Mouse (Mus musculus) embryonic fibroblast, embryonic 13.5 days (primary cell): Measurements from ENCODE around the gene Pnrc2. TPM values are rescaled to one million over a fixed set of nuclear protein-coding genes. Genes with fewer than 3 reads are reported as not detected.

Source experiments
- H3K27ac ChIP-seq: 2 replicates; pipeline ENCODE4 v1.5.1; 2012; ENCODE audit warnings: low read length, control low read depth, inconsistent platforms; ENCODE audit not compliant: insufficient read depth
- H3K4me1 ChIP-seq: 2 replicates; pipeline ENCODE4 v1.6.1; 2011; ENCODE audit warnings: low read length; ENCODE audit not compliant: control insufficient read depth, insufficient read depth
- H3K4me3 ChIP-seq: 2 replicates; pipeline ENCODE4 v1.5.1; 2011; ENCODE audit warnings: mild to moderate bottlenecking, control low read depth, low read length; ENCODE audit not compliant: insufficient read depth
- CTCF ChIP-seq: IDR thresholded peaks from 2 replicates; pipeline ENCODE4 v1.5.1; 2011; ENCODE audit warnings: mild to moderate bottlenecking, control low read depth, low read length, moderate library complexity, borderline replicate concordance; ENCODE audit not compliant: insufficient read depth
- POLR2A ChIP-seq: IDR thresholded peaks from 2 replicates; pipeline ENCODE4 v1.6.1; 2011; ENCODE audit warnings: low read depth, mild to moderate bottlenecking, control low read depth, low read length, moderate library complexity
- polyA plus RNA-seq: library from polyadenylated mRNA; stranded (reverse); fragments of >200 nt; gene quantifications from 2 replicates; pipeline ENCODE4 v1.2.4, GENCODE M21; 2011; ENCODE audit warnings: low read depth; ENCODE audit not compliant: missing spikeins, insufficient read length

The Pnrc2 gene
- polyA plus RNA-seq, 1 experiment, result 164 TPM

DNA sequence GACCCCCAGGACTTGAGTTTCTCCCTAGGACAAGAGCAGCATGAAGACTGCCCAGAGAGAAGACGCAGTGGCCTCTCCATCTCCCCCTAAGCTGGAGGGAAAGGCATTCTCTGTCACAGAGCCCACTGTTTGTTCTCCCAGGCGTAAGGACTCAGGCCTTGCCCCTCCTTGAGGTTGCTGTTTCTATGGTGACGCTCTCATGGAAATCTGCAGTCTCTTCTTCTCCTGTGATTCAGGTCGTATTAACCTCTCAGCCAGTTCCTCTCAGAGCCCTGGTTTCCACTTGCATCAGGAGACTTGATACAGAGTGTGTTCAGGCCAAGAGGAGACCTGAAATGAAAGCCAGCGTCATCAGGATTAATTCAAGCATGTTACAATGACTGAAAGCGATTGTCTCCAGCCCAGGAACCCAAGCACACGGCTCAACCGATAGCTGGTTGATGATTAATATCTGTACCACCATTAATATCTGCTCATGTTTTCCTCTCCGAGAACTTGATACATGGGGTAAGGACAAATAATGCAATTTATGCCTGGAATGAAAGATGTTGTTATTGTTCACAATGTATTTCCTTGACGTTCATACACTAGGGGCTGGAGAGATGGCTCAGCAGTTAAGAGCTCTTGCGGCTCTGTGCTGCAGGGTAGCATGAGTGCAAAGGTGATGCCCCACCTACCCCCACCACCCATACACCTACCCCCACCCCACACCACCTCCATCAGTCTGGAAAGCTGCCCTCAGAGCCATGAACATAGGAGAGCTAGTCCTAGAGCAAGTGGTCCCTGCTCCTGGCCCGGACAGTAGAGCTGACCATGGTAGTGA, 40.1 kb downstream of the Pnrc2 start:
- no peak for TF ChIP-seq CTCF
- no peak for TF ChIP-seq POLR2A
- no peak overlapping the region for H3K4me3 ChIP-seq
- H3K27ac ChIP-seq, result no peak overlapping the region
- H3K4me1 ChIP-seq, result peaks cover 7% of the 10 kb centered on the region

DNA sequence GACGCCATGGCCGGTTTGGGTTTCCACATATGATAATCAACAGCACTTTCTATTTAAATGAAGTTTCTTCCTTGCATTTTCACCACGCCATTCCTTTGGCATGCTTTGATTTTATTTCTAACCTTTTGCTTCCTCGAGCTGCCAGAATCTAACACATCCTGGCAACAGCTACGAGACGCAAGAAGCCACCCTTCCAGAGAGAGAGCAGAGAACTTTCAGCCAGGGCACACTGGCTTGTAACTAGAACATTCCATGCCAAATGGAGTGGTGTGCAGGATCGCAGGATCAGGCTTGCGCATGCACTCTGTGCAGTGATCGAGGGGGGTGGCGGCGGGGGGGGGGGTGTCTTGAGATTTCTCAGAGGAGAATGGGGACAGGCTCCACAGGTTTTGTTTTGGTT, 41.6 kb downstream of the Pnrc2 start:
- no peak overlapping the region for H3K4me3 ChIP-seq
- H3K4me1 ChIP-seq, result peaks cover 7% of the 10 kb centered on the region
- TF ChIP-seq CTCF (no peak), POLR2A (no peak)
- H3K27ac ChIP-seq, result no peak overlapping the region

- TF ChIP-seq POLR2A (0 out of 2 replicates have a peak, but pooled peaks have one; percentile 39), CTCF (no peak)
- H3K4me3 ChIP-seq, result no peak overlapping the region
Observed at GRCm38 (mm10) chr4:135828491-135828890, 45.2 kb downstream of the Pnrc2 start.

DNA sequence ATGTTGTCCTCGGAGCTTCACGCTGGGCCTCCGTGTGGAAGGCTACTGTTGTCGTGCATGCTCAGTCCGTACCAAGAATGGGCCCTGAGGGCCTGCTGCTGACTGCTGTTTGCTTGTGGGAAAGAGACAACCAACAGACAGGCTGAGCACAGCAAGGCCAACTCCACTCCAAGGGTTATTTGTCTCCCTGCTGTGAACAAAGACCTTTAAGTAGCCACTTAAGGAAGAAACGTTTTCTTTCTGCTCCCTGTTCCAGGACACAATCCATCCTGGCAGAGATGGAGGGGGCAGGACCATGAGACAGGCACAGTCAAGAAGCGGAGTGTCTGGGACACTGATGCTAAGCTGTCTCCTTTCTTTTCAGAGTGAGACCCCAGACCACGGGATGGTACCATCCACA, 49.4 kb downstream of the Pnrc2 start:
- TF ChIP-seq CTCF, result no peak
- no peak for TF ChIP-seq POLR2A
- Histone ChIP-seq H3K4me3 (no peak overlapping the region), H3K4me1 (peaks cover 7% of the 10 kb centered on the region), H3K27ac (no peak overlapping the region)

More at GRCm38 (mm10) chr4:135828491-135828890, 45.2 kb downstream of the Pnrc2 start:
- Histone ChIP-seq H3K27ac (peak overlapping the region; percentile 76), H3K4me1 (peaks cover 7% of the 10 kb centered on the region)

- no peaks in the 10 kb centered on the region for H3K4me1 ChIP-seq
- TF ChIP-seq POLR2A (no peak), CTCF (peak; percentile 15; the same call in 1 of the 2 replicates)
- H3K4me3 ChIP-seq, result no peak overlapping the region
- no peak overlapping the region for H3K27ac ChIP-seq
Observed at GRCm38 (mm10) chr4:135823298-135823697, 50.4 kb downstream of the Pnrc2 start.

- Histone ChIP-seq H3K4me1 (no peaks in the 10 kb centered on the region), H3K4me3 (no peak overlapping the region), H3K27ac (no peak overlapping the region)
- TF ChIP-seq POLR2A (no peak), CTCF (no peak)
Observed at GRCm38 (mm10) chr4:135821772-135822171, 51.9 kb downstream of the Pnrc2 start.

Other genes with a start within 250 kb of the Pnrc2 start
- 0.25 and 0.27 TPM in 2 replicates for gene Ifnlr1, start 187.6 kb downstream of the Pnrc2 start, polyA plus RNA-seq
- not detected in 2 replicates for gene Il22ra1, start 145.7 kb downstream of the Pnrc2 start, polyA plus RNA-seq
- gene Myom3, start 114.1 kb downstream of the Pnrc2 start, polyA plus RNA-seq, result not detected in 2 replicates
- 177 and 193 TPM in 2 replicates for gene Srsf10, start 18.1 kb downstream of the Pnrc2 start, polyA plus RNA-seq
- not detected in 2 replicates for gene Cnr2, start 21.5 kb upstream of the Pnrc2 start, polyA plus RNA-seq
- 90.2 and 92.2 TPM in 2 replicates for gene Fuca1, start 46.9 kb upstream of the Pnrc2 start, polyA plus RNA-seq
- gene Hmgcl, start 72.6 kb upstream of the Pnrc2 start, polyA plus RNA-seq, result 19.5 and 24.1 TPM in 2 replicates
- 12.7 and 18.0 TPM in 2 replicates for gene Gale, start 89.9 kb upstream of the Pnrc2 start, polyA plus RNA-seq
- gene Lypla2, start 98.8 kb upstream of the Pnrc2 start, polyA plus RNA-seq, result 31.6 and 35.5 TPM in 2 replicates
- gene Pithd1, start 113.4 kb upstream of the Pnrc2 start, polyA plus RNA-seq, result 17.5 and 22.1 TPM in 2 replicates
- gene Eloa, start 147.9 kb upstream of the Pnrc2 start, polyA plus RNA-seq, result 39.8 and 43.8 TPM in 2 replicates
- gene Rpl11, start 179.6 kb upstream of the Pnrc2 start, polyA plus RNA-seq, result 1,040 and 1,174 TPM in 2 replicates